Mouse (Mus musculus): ENCODE data around the gene Islr. TPM values are rescaled to one million over a fixed set of nuclear protein-coding genes. Genes with fewer than 3 reads are reported as not detected.

The Islr gene
- total RNA-seq, 2 experiments from 2014 or later = 23.7 to 32.1 TPM

GRCm38 (mm10) chr9:58196610-58197567, 7.2 kb downstream of the Islr start:
- peak; percentile 51 to 67 for DNase-seq

GRCm38 (mm10) chr9:58196141-58196540, 8.0 kb downstream of the Islr start:
- DNase-seq = no peak

GRCm38 (mm10) chr9:58195671-58196070, 8.4 kb downstream of the Islr start:
- no peak for DNase-seq

- DNase-seq = no peak
Measured at GRCm38 (mm10) chr9:58194222-58194621, 9.9 kb downstream of the Islr start.

GRCm38 (mm10) chr9:58184456-58184855, 19.6 kb downstream of the Islr start:
- no peak for DNase-seq

- no peak for DNase-seq
Measured at GRCm38 (mm10) chr9:58179390-58179789, 24.7 kb downstream of the Islr start.

GRCm38 (mm10) chr9:58177165-58177564, 26.9 kb downstream of the Islr start:
- DNase-seq = no peak

GRCm38 (mm10) chr9:58175745-58176487, 28.2 kb downstream of the Islr start:
- no peak for DNase-seq

- no peak for DNase-seq
Measured at GRCm38 (mm10) chr9:58174818-58175251, 29.3 kb downstream of the Islr start.

GRCm38 (mm10) chr9:58172863-58173262, 31.2 kb downstream of the Islr start:
- DNase-seq = no peak

GRCm38 (mm10) chr9:58169426-58169825, 34.7 kb downstream of the Islr start:
- DNase-seq = no peak

- no peak for DNase-seq
Measured at GRCm38 (mm10) chr9:58168880-58169279, 35.2 kb downstream of the Islr start.

- no peak for DNase-seq
Measured at GRCm38 (mm10) chr9:58165779-58166178, 38.3 kb downstream of the Islr start.

- peak; percentile 71 for DNase-seq
Measured at GRCm38 (mm10) chr9:58163146-58163545, 41.0 kb downstream of the Islr start.

- no peak for DNase-seq
Measured at GRCm38 (mm10) chr9:58162173-58162572, 41.9 kb downstream of the Islr start.

- no peak for DNase-seq
Measured at GRCm38 (mm10) chr9:58160315-58160714, 43.8 kb downstream of the Islr start.

GRCm38 (mm10) chr9:58159855-58160254, 44.3 kb downstream of the Islr start:
- DNase-seq = no peak

- DNase-seq = no peak
Measured at GRCm38 (mm10) chr9:58158541-58159311, 45.4 kb downstream of the Islr start.

- no peak for DNase-seq
Measured at GRCm38 (mm10) chr9:58157838-58158237, 46.3 kb downstream of the Islr start.

GRCm38 (mm10) chr9:58156819-58157560, 47.1 kb downstream of the Islr start:
- DNase-seq = no peak

- DNase-seq = peak; percentile 23 to 32
Measured at GRCm38 (mm10) chr9:58155366-58155765, 48.7 kb downstream of the Islr start.

- no peak for DNase-seq
Measured at GRCm38 (mm10) chr9:58153095-58153494, 51.0 kb downstream of the Islr start.

Measured in adrenal gland, postnatal 36 days (tissue).